Mouse (Mus musculus) liver, embryonic 14.5 days (tissue): ENCODE data around the gene Aurkb. TPM values are rescaled to one million over a fixed set of nuclear protein-coding genes. Genes with fewer than 3 reads are reported as not detected.

Experiments used
- ATAC-seq: fragments of 200-750 bp; cut with Nextera tagmentation; 2 replicates; pipeline ENCODE4 v1.8.0; 2017; ENCODE audit warnings: moderate number of reproducible peaks, mild to moderate bottlenecking, moderate library complexity; ENCODE audit not compliant: insufficient read depth
- DNase-seq, 3 experiments: peaks; one replicate each; pipeline ENCODE4 v3.0.0-alpha.2; 2012 to 2013; ENCODE audit warnings: low read depth in 3 of 3, low spot score in 3 of 3
- H3K27ac ChIP-seq: fragments of 300-500 bp; sonication (generic); 2 replicates; pipeline ENCODE4 v1.5.1; 2014; ENCODE audit warnings: moderate library complexity, mild to moderate bottlenecking, control low read depth, inconsistent platforms
- H3K27me3 ChIP-seq: fragments of 300-500 bp; sonication (generic); 2 replicates; pipeline ENCODE4 v1.6.1; 2014; ENCODE audit warnings: mild to moderate bottlenecking, low read length, moderate library complexity; ENCODE audit not compliant: control insufficient read depth, insufficient read depth
- H3K36me3 ChIP-seq: fragments of 300-500 bp; sonication (generic); replicated peaks from 2 replicates; pipeline ENCODE4 v1.6.1; 2014; ENCODE audit warnings: low read depth; ENCODE audit not compliant: control insufficient read depth, insufficient read depth
- H3K4me1 ChIP-seq, 2 experiments: fragments of 200-500 bp in 1 of 2; fragments of 300-500 bp in 1 of 2; sonication (generic) in 1 of 2; replicated peaks; 2 replicates each; pipeline ENCODE4 v1.6.1; 2012 to 2014; ENCODE audit warnings: antibody characterized with exemption in 1 of 2, inconsistent platforms in 1 of 2, low read length in 1 of 2; ENCODE audit not compliant: control insufficient read depth in 2 of 2, insufficient read depth in 2 of 2
- H3K4me2 ChIP-seq: fragments of 300-500 bp; sonication (generic); 2 replicates; pipeline ENCODE4 v1.6.1; 2014; ENCODE audit warnings: low read depth, mild to moderate bottlenecking, control low read depth, moderate library complexity
- H3K4me3 ChIP-seq, 2 experiments: fragments of 200-500 bp in 1 of 2; fragments of 300-500 bp in 1 of 2; sonication (generic) in 1 of 2; 2 replicates each; pipeline ENCODE4 v1.5.1; 2012 to 2014; ENCODE audit warnings: low read depth in 2 of 2, low read length in 2 of 2, mild to moderate bottlenecking in 2 of 2, control low read depth in 1 of 2, inconsistent platforms in 1 of 2, moderate library complexity in 1 of 2; ENCODE audit not compliant: insufficient read depth in 1 of 2
- H3K9ac ChIP-seq: fragments of 300-500 bp; sonication (generic); replicated peaks from 2 replicates; pipeline ENCODE4 v1.6.1; 2014; ENCODE audit warnings: mild to moderate bottlenecking, control low read depth, moderate library complexity
- H3K9me3 ChIP-seq: fragments of 300-500 bp; sonication (generic); 2 replicates; pipeline ENCODE4 v1.6.1; 2016; ENCODE audit warnings: low read length, mixed read lengths; ENCODE audit not compliant: control insufficient read depth
- CTCF ChIP-seq: IDR thresholded peaks from 2 replicates; pipeline ENCODE4 v1.5.1; 2016; ENCODE audit warnings: antibody characterized with exemption, low read depth, control low read depth
- EP300 ChIP-seq: IDR thresholded peaks from 2 replicates; pipeline ENCODE4 v1.6.1; 2016; ENCODE audit warnings: antibody characterized with exemption, low read depth
- WGBS: fragments of 180-500 bp; shearing (Covaris S2); extraction: QIAGEN DNeasy Blood & Tissue Kit; methylation state at CpG from one replicate; pipeline ENCODE4 v1.1.7; 2014; ENCODE audit not compliant: insufficient replicate concordance; 5-methylcytosine and 5-hydroxymethylcytosine counted together
- polyA plus RNA-seq, 2 experiments: library from polyadenylated mRNA; depleted of rRNA in 1 of 2; stranded (reverse) in 1 of 2; unstranded in 1 of 2; fragments of >200 nt; fragmentation: Nextera tagmentation in 1 of 2; extraction: Ambion mirVana in 1 of 2; gene quantifications; 2 replicates each; pipeline versions ENCODE4 v1.2.1 to v1.2.3; 2012 to 2014

Gene Aurkb
- polyA plus RNA-seq, 2 experiments, result 78.6 to 90.8 TPM

DNA sequence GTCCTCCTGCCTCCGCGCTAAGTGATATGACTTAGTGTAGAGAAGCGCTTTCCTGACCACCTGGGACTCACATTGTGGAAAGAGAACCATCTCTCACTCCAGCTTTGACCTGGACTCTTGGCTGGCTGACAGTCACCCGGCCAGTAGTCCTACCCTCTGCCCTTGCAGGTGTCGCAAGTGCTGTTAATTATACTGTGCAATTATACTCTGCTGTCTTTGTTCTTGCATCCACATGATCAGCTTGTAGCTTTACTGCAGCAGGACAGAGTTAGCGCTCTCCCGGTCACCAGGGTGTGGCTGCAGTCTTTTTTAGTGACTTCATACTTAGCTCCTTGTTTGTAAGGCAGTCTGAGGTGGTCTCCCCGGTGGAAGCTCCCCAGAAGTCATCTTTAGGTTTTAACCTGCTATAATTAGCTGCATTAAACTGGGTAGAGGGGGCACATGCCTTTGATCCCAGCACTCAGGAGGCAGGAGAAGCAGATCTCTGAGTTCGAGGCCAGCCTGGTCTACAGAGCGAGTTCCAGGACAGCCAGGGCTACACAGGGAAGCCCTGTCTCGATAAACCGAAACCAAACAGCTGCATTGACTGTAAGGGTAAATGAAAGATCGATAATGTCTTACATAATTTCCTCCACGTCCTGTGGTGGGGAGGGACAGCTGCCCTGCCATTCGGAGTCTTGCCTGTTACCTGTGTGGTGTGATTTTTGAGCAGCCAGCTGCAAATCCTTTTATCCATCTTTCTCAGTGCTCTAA is 34.8 kb downstream of the Aurkb start:
- no peak overlapping the region for H3K4me3 ChIP-seq
- TF ChIP-seq CTCF, result no peak
- no peak for TF ChIP-seq EP300
- no peak for DNase-seq
- no peak for ATAC-seq
- no peaks in the 10 kb centered on the region for H3K36me3 ChIP-seq
- no peaks in the 10 kb centered on the region for H3K9me3 ChIP-seq
- no peak overlapping the region for H3K9ac ChIP-seq
- H3K4me1 ChIP-seq, result no peaks in the 10 kb centered on the region
- 67% methylated on average over 15 of the region's 15 CpGs for WGBS
- H3K27ac ChIP-seq, result no peak overlapping the region
- no peak overlapping the region for H3K4me2 ChIP-seq
- H3K27me3 ChIP-seq, result no peaks in the 10 kb centered on the region; the same call in 1 of the 2 replicates

DNA sequence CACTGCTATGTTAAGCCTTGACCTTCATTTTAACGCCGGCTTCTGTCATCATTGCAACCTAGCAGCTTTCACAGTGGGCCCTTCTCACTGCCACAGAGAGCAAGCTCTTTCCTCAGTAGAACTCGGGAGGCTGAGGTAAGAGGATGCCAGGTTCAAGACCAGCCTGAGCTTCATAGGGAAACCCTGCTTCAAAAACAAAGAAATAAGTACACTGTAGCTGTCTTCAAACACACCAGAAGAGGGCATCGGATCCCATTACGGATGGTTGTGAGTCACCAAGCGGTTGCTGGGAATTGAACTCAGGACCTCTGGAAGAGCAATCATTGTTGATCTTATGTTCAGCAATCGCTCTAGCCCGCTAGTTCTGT is 35.4 kb downstream of the Aurkb start:
- WGBS, result 71% methylated on average over 8 of the region's 8 CpGs
- TF ChIP-seq CTCF (no peak), EP300 (no peak)
- Histone ChIP-seq H3K27ac (no peak overlapping the region), H3K4me2 (no peak overlapping the region), H3K4me3 (no peak overlapping the region), H3K9me3 (no peaks in the 10 kb centered on the region), H3K9ac (no peak overlapping the region), H3K27me3 (no peaks in the 10 kb centered on the region; the same call in 1 of the 2 replicates), H3K4me1 (no peaks in the 10 kb centered on the region), H3K36me3 (no peaks in the 10 kb centered on the region)
- no peak for DNase-seq
- no peak for ATAC-seq

DNA sequence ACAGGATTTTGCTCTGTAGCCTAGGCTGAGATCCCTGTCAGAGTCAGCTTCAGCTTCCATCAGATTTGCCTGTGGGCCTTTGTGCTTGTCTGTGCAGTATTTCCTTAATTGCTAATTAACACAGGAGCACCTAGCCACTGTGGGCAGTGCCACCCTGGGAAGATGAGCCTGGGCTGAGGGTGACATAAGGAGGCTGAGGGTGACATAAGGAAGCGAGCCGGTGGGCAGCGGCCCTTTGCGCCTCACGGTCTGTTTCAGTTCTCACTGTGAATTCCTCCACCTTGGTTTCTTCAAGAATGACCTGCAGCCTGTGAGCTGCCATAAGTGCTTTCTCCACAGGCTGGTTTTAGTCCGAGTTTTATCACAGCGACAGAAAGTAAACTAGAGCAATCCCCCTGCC is 36.2 kb downstream of the Aurkb start:
- H3K4me3 ChIP-seq, result no peak overlapping the region
- 75% methylated on average over 7 of the region's 7 CpGs for WGBS
- no peak for ATAC-seq
- H3K27ac ChIP-seq, result no peak overlapping the region
- no peaks in the 10 kb centered on the region for H3K36me3 ChIP-seq
- no peak overlapping the region for H3K4me2 ChIP-seq
- H3K9me3 ChIP-seq, result no peaks in the 10 kb centered on the region
- TF ChIP-seq EP300, result no peak
- no peak for TF ChIP-seq CTCF
- H3K27me3 ChIP-seq, result no peaks in the 10 kb centered on the region; the same call in 1 of the 2 replicates
- no peak overlapping the region for H3K9ac ChIP-seq
- no peak for DNase-seq
- H3K4me1 ChIP-seq, result no peaks in the 10 kb centered on the region

DNA sequence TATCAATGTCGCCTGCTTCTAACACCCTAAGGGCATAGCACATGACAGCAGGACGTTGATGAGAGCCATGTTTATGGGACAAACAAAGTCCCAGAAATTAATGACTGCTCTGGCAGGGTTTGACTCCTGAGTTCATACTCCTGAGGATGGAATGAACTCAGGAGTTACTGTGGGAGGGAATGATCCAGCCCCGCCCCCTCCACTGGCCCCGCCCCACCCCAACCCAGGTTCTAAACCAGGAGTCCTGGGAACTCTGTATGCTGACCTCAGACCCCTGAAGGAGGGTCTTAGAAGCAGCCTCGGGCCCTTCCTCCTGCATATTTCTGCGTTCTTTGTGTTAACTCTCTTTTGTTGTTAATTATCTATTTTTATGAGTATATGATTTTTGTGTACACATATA is 40.2 kb downstream of the Aurkb start:
- H3K9me3 ChIP-seq, result no peaks in the 10 kb centered on the region
- H3K27me3 ChIP-seq, result no peaks in the 10 kb centered on the region; the same call in 1 of the 2 replicates
- TF ChIP-seq EP300 (no peak), CTCF (no peak)
- H3K36me3 ChIP-seq, result peaks cover 10% of the 10 kb centered on the region
- no peak for ATAC-seq
- no peak overlapping the region for H3K27ac ChIP-seq
- no peak overlapping the region for H3K4me3 ChIP-seq
- DNase-seq, result no peak
- WGBS, result 74% methylated on average over 6 of the region's 6 CpGs
- H3K4me1 ChIP-seq, result peaks cover 10 to 14% of the 10 kb centered on the region in 2 experiments
- no peak overlapping the region for H3K9ac ChIP-seq
- no peak overlapping the region for H3K4me2 ChIP-seq

DNA sequence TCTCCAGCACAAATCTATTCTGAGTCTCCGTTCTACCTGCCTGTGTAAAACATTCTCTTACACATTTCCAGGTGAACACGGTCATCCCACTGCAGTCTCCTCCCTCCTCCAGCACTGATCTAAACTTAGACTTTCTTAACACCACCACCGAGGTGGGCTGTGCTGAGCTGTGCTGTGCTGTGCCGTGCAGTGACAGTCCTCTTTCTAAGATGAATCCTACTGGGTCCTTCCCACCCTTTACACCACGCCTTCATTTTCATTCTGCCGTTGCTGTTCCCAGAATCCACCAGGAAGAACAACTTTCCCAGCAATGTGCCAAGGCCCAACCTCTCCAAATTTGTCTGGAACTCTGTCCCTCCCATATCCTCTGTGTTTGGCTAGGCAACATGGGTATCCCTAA is 40.9 kb downstream of the Aurkb start:
- no peak overlapping the region for H3K4me2 ChIP-seq
- H3K4me1 ChIP-seq, result peaks cover 10 to 14% of the 10 kb centered on the region in 2 experiments
- TF ChIP-seq CTCF (no peak), EP300 (no peak)
- ATAC-seq (no peak), DNase-seq (no peak)
- no peak overlapping the region for H3K27ac ChIP-seq
- 61% methylated on average over 6 of the region's 6 CpGs for WGBS
- no peaks in the 10 kb centered on the region for H3K9me3 ChIP-seq
- H3K27me3 ChIP-seq, result no peaks in the 10 kb centered on the region; the same call in 1 of the 2 replicates
- no peak overlapping the region for H3K4me3 ChIP-seq
- no peak overlapping the region for H3K9ac ChIP-seq
- peaks cover 10% of the 10 kb centered on the region for H3K36me3 ChIP-seq
